Mouse (Mus musculus) kidney, postnatal 0 days (tissue): Measurements from ENCODE around the gene Arl8a. TPM values are rescaled to one million over a fixed set of nuclear protein-coding genes. Genes with fewer than 3 reads are reported as not detected.

Experiments used
- ATAC-seq: fragments of 200-750 bp; cut with Nextera tagmentation; replicated peaks from 2 replicates; pipeline ENCODE4 v1.8.0; 2017; ENCODE audit warnings: low read depth, moderate number of reproducible peaks, moderate TSS enrichment, moderate library complexity; ENCODE audit not compliant: low FRiP score
- DNase-seq: peaks from one replicate; pipeline ENCODE4 v3.0.0-alpha.2; 2016; ENCODE audit warnings: low spot score
- H3K27ac ChIP-seq: fragments of 300-500 bp; sonication (generic); 2 replicates; pipeline ENCODE4 v1.5.1; 2014; ENCODE audit warnings: mild to moderate bottlenecking
- H3K27me3 ChIP-seq: fragments of 300-500 bp; sonication (generic); 2 replicates; pipeline ENCODE4 v1.6.1; 2014; ENCODE audit warnings: low read length, mixed read lengths; ENCODE audit not compliant: insufficient read depth
- H3K36me3 ChIP-seq: fragments of 300-500 bp; sonication (generic); 2 replicates; pipeline ENCODE4 v1.6.1; 2014; ENCODE audit warnings: low read length, mixed read lengths; ENCODE audit not compliant: insufficient read depth
- H3K4me1 ChIP-seq: fragments of 300-500 bp; sonication (generic); replicated peaks from 2 replicates; pipeline ENCODE4 v1.6.1; 2014; ENCODE audit warnings: antibody characterized with exemption, low read length, mixed read lengths; ENCODE audit not compliant: insufficient read depth
- H3K4me2 ChIP-seq: fragments of 300-500 bp; sonication (generic); 2 replicates; pipeline ENCODE4 v1.6.1; 2014; ENCODE audit warnings: mild to moderate bottlenecking, low read length, moderate library complexity, mixed read lengths
- H3K4me3 ChIP-seq: fragments of 300-500 bp; sonication (generic); replicated peaks from 2 replicates; pipeline ENCODE4 v1.5.1; 2014; ENCODE audit warnings: low read depth, low read length
- H3K9ac ChIP-seq: fragments of 300-500 bp; sonication (generic); 2 replicates; pipeline ENCODE4 v1.6.1; 2014; ENCODE audit warnings: low read depth, low read length
- H3K9me3 ChIP-seq: fragments of 300-500 bp; sonication (generic); replicated peaks from 2 replicates; pipeline ENCODE4 v1.6.1; 2016; ENCODE audit warnings: low read length, inconsistent platforms, mixed read lengths
- CTCF ChIP-seq: IDR thresholded peaks from 2 replicates; pipeline ENCODE4 v1.5.1; 2016; ENCODE audit warnings: antibody characterized with exemption, low read depth, mild to moderate bottlenecking, moderate library complexity
- WGBS: fragments of 180-500 bp; shearing (Covaris S2); extraction: QIAGEN DNeasy Blood & Tissue Kit; methylation state at CpG from one replicate; pipeline ENCODE4 v1.1.7; 2014; 5-methylcytosine and 5-hydroxymethylcytosine counted together
- polyA plus RNA-seq: library from polyadenylated mRNA; unstranded; fragments of >200 nt; fragmentation: Nextera tagmentation; extraction: Ambion mirVana; gene quantifications from 2 replicates; pipeline ENCODE4 v1.2.1, GENCODE M21; 2015

Gene Arl8a
- polyA plus RNA-seq, 1 experiment from 2014 or later, result 49.3 TPM

- H3K4me2 ChIP-seq, result no peak overlapping the region
- WGBS, result 56% methylated on average over 5 of the region's 5 CpGs
- ATAC-seq (no peak), DNase-seq (no peak)
- TF ChIP-seq CTCF, result no peak
- peak overlapping the region; percentile 71; the same call in 1 of the 2 replicates for H3K27ac ChIP-seq
- 0 out of 2 replicates have a peak, but pooled peaks cover 9% of the 10 kb centered on the region for H3K4me1 ChIP-seq
- H3K36me3 ChIP-seq, result no peaks in the 10 kb centered on the region
- no peak overlapping the region for H3K4me3 ChIP-seq
- H3K9ac ChIP-seq, result no peak overlapping the region
- H3K9me3 ChIP-seq, result no peaks in the 10 kb centered on the region
- H3K27me3 ChIP-seq, result no peaks in the 10 kb centered on the region
Observed at GRCm38 (mm10) chr1:135198412-135198811, 51.8 kb downstream of the Arl8a start.

- H3K4me2 ChIP-seq, result peak overlapping the region; percentile 44
- 0 out of 2 replicates have a peak, but pooled peaks cover 9% of the 10 kb centered on the region for H3K4me1 ChIP-seq
- DNase-seq (peak; percentile 39), ATAC-seq (peak; percentile 79)
- no peaks in the 10 kb centered on the region for H3K36me3 ChIP-seq
- H3K9me3 ChIP-seq, result no peaks in the 10 kb centered on the region
- no peaks in the 10 kb centered on the region for H3K27me3 ChIP-seq
- peak overlapping the region; percentile 71 for H3K27ac ChIP-seq
- no peak overlapping the region for H3K4me3 ChIP-seq
- 5% methylated on average over 21 of the region's 21 CpGs for WGBS
- no peak overlapping the region for H3K9ac ChIP-seq
- TF ChIP-seq CTCF, result no peak
Observed at GRCm38 (mm10) chr1:135199014-135199819, 52.6 kb downstream of the Arl8a start.

- Histone ChIP-seq H3K4me2 (no peak overlapping the region), H3K4me3 (no peak overlapping the region), H3K9ac (no peak overlapping the region), H3K27me3 (no peaks in the 10 kb centered on the region), H3K27ac (no peak overlapping the region), H3K4me1 (0 out of 2 replicates have a peak, but pooled peaks cover 9% of the 10 kb centered on the region), H3K36me3 (no peaks in the 10 kb centered on the region), H3K9me3 (no peaks in the 10 kb centered on the region)
- TF ChIP-seq CTCF, result no peak
- DNase-seq (no peak), ATAC-seq (no peak)
- WGBS, result 53% methylated on average over 4 of the region's 4 CpGs
Observed at GRCm38 (mm10) chr1:135200400-135200799, 53.8 kb downstream of the Arl8a start.

GRCm38 (mm10) chr1:135204196-135205126 is 57.8 kb downstream of the Arl8a start:
- ATAC-seq, result no peak
- no peak overlapping the region for H3K9ac ChIP-seq
- no peaks in the 10 kb centered on the region for H3K27me3 ChIP-seq
- 0 out of 2 replicates have a peak, but pooled peaks cover under 1% of the 10 kb centered on the region for H3K4me1 ChIP-seq
- 27% methylated on average over 12 of the region's 12 CpGs for WGBS
- H3K4me3 ChIP-seq, result no peak overlapping the region
- DNase-seq, result peak; percentile 22
- H3K4me2 ChIP-seq, result no peak overlapping the region
- no peaks in the 10 kb centered on the region for H3K9me3 ChIP-seq
- H3K36me3 ChIP-seq, result no peaks in the 10 kb centered on the region
- peak overlapping the region; percentile 47; the same call in 1 of the 2 replicates for H3K27ac ChIP-seq
- TF ChIP-seq CTCF, result no peak

GRCm38 (mm10) chr1:135205257-135205656 is 58.6 kb downstream of the Arl8a start:
- no peaks in the 10 kb centered on the region for H3K9me3 ChIP-seq
- no peaks in the 10 kb centered on the region for H3K36me3 ChIP-seq
- ATAC-seq, result no peak
- 0 out of 2 replicates have a peak overlapping the region, but pooled peaks have one; percentile 47 for H3K27ac ChIP-seq
- 63% methylated on average over 4 of the region's 4 CpGs for WGBS
- DNase-seq, result no peak
- no peak for TF ChIP-seq CTCF
- H3K9ac ChIP-seq, result no peak overlapping the region
- H3K27me3 ChIP-seq, result no peaks in the 10 kb centered on the region
- H3K4me1 ChIP-seq, result no peaks in the 10 kb centered on the region
- H3K4me2 ChIP-seq, result no peak overlapping the region
- no peak overlapping the region for H3K4me3 ChIP-seq

Other genes with a start within 250 kb of the Arl8a start
- 3.2 and 3.4 TPM in 2 replicates for gene Ppp1r12b, start 190.9 kb upstream of the Arl8a start, polyA plus RNA-seq
- gene Ube2t, start 184.3 kb upstream of the Arl8a start, polyA plus RNA-seq, result 24.7 and 27.1 TPM in 2 replicates
- gene Lgr6, start 41.5 kb upstream of the Arl8a start, polyA plus RNA-seq, result 0.83 and 0.88 TPM in 2 replicates
- gene Ptpn7, start 14.1 kb upstream of the Arl8a start, polyA plus RNA-seq, result 0.38 and 0.42 TPM in 2 replicates
- gene Gpr37l1, start 20.9 kb downstream of the Arl8a start, polyA plus RNA-seq, result not detected in 2 replicates
- 36.1 and 39.2 TPM in 2 replicates for gene Elf3, start 111.7 kb downstream of the Arl8a start, polyA plus RNA-seq
- gene Rnpep, start 137.3 kb downstream of the Arl8a start, polyA plus RNA-seq, result 56.5 and 62.8 TPM in 2 replicates
- gene Timm17a, start 167.0 kb downstream of the Arl8a start, polyA plus RNA-seq, result 314 and 318 TPM in 2 replicates
- 2.1 and 2.9 TPM in 2 replicates for gene Lmod1, start 178.0 kb downstream of the Arl8a start, polyA plus RNA-seq
- gene Shisa4, start 228.4 kb downstream of the Arl8a start, polyA plus RNA-seq, result 42.9 and 50.7 TPM in 2 replicates